Mouse (Mus musculus) olfactory bulb, adult 2 months (tissue): ENCODE results near the gene Kat5. TPM values are rescaled to one million over a fixed set of nuclear protein-coding genes. Genes with fewer than 3 reads are reported as not detected.

Experiments used
- H3K27ac ChIP-seq: fragments of 200-500 bp; 2 replicates; pipeline ENCODE4 v1.5.1; 2012; ENCODE audit warnings: low read depth, low read length; ENCODE audit not compliant: insufficient read depth
- H3K4me1 ChIP-seq: fragments of 200-500 bp; 2 replicates; pipeline ENCODE4 v1.6.1; 2012; ENCODE audit warnings: low read length; ENCODE audit not compliant: control insufficient read depth, insufficient read depth
- H3K4me3 ChIP-seq: fragments of 200-500 bp; 2 replicates; pipeline ENCODE4 v1.5.1; 2012; ENCODE audit warnings: mild to moderate bottlenecking, low read depth, low read length, moderate library complexity; ENCODE audit not compliant: insufficient read depth
- CTCF ChIP-seq: fragments of 200-500 bp; IDR thresholded peaks from 2 replicates; pipeline ENCODE4 v1.5.1; 2012; ENCODE audit warnings: low read depth, mild to moderate bottlenecking, low read length, moderate library complexity; ENCODE audit not compliant: insufficient read depth
- POLR2A ChIP-seq: fragments of 200-500 bp; IDR thresholded peaks from 2 replicates; pipeline ENCODE4 v1.6.1; 2012; ENCODE audit warnings: mild to moderate bottlenecking, low read depth, low read length, moderate library complexity; ENCODE audit not compliant: insufficient read depth
- WGBS: fragments of 180-500 bp; shearing (Covaris S2); methylation state at CpG from one replicate; pipeline ENCODE4 v1.1.7; 2018; 5-methylcytosine and 5-hydroxymethylcytosine counted together
- polyA plus RNA-seq: library from polyadenylated mRNA; stranded (reverse); fragments of >200 nt; gene quantifications from 2 replicates; pipeline ENCODE4 v1.2.4, GENCODE M21; 2012; ENCODE audit warnings: low replicate concordance; ENCODE audit not compliant: missing spikeins, insufficient read depth, insufficient read length

Gene Kat5
- polyA plus RNA-seq, 1 experiment, result not detected

DNA sequence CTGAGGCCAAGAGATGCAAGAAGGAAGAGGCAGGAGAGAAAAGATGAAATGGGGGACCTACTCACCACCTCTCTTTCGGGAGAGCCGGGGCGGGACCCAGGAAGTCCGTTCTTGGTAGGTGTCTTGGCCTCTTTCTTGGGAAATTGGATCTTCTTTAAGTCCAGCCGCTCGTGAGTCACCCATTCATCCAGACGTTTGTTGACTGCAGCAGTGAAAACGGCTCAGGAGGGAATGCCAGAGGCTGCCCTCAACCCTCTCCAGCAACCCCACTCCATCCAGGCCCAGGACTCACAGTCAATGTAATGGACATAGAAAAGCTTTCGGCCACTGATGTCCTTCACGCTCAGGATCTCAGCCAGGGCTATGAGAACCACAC, 878 bp downstream of the Kat5 start:
- WGBS, result 39% methylated on average over 10 of the region's 10 CpGs
- Histone ChIP-seq H3K4me3 (peak overlapping the region; percentile 67), H3K4me1 (peaks cover 18% of the 10 kb centered on the region), H3K27ac (no peak overlapping the region)
- no peak for TF ChIP-seq CTCF
- no peak for TF ChIP-seq POLR2A

DNA sequence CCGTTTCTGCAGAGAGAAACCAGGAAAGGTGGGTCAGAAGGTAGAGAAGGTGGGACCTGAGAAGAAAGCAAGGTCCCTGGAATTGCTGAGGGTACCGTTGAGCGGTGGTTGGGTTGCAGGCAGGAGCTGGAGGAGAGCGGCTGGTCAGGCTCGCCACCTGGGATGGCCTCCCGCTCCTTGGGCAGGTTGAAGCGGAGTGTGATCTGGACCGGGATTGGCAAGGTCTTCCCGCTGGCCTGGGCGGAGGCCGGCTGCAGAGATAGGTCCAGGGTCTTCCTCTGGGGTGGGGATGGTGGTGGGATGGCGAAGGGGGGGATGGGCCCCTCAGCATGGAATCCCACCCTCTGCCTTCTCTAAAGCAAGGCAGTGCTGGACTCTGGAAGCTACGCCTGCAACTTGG, 1.3 kb downstream of the Kat5 start:
- no peak overlapping the region for H3K27ac ChIP-seq
- H3K4me3 ChIP-seq, result peak overlapping the region; percentile 67
- TF ChIP-seq POLR2A, result no peak
- TF ChIP-seq CTCF, result no peak
- peaks cover 22% of the 10 kb centered on the region for H3K4me1 ChIP-seq
- WGBS, result 95% methylated on average over 13 of the region's 13 CpGs

DNA sequence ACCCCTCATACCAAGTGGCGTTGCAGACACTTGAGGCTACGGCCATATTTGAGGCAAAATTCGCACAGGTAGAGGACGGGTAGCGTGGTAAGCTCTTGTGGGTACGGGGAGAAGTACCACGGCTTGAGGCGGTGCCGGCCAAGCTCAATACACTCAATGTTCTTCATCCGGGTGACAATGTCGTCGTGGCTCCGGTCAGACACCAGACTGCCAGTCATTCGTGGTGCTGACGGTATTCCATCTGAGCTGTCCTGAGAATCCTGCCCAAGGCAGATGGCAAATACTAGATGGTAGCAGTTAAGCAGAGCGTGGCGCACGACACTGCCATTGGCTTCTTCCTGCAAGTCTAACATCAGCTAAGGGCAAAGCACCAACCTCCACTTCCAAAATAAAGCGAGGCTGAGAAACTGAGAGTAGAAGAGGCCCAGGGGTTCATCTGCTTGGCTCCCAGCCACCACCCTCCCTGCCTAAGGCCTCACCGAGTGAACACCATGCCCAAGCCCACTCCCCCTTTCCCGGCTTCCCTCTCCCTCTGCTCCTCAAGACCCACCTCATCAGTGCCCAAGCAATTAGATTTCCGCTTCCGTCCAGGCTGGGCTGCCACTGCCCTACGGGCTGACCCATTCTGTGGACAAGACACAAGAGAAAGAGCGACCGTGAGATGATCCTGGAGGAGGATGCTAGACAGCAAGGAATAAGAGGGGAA, 2.2 kb downstream of the Kat5 start:
- 90% methylated on average over 26 of the region's 26 CpGs for WGBS
- Histone ChIP-seq H3K4me3 (no peak overlapping the region), H3K4me1 (peaks cover 27% of the 10 kb centered on the region), H3K27ac (no peak overlapping the region)
- TF ChIP-seq POLR2A (no peak), CTCF (no peak)

DNA sequence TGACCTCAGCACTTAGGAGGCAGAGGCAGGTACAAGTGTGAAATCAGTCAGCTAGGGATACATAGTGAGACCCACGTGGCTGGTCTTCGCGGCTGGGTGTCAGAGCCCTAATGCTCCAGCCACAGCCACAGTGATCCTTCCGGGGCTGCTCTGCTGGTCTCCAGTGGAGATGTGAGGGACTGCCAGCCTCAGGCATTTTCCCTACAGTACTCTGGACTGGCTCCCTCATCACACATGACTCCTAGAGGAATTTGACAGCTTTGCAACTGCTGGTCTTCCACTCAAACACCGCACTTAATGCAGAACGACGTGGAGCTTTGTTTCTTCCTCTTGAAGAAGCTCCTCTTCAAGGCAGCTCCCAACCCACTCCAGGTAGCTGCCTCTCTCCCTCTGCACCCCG, 3.8 kb downstream of the Kat5 start:
- Histone ChIP-seq H3K4me3 (no peak overlapping the region), H3K27ac (no peak overlapping the region), H3K4me1 (peaks cover 31% of the 10 kb centered on the region)
- WGBS, result 81% methylated on average over 8 of the region's 8 CpGs
- TF ChIP-seq CTCF (no peak), POLR2A (no peak)

DNA sequence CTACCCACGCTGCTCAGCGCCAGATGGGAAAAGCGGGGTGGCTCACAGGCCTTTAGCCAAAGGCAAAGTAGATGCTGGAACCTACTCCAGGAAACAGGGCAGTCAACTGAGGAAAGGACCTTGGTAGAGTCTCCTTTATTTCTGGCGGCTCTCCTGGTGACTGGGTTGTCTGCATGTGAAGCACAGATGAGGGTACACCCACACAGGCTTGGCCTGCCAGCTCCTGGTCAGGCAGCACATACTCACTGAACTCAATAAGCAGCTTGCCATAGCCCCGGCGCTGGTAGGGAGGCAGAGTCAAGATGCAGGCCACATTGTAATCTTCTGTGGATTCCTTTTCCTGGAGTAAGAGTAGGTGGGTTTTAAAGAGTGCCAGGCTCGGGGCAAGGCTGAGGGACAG, 4.9 kb downstream of the Kat5 start:
- H3K27ac ChIP-seq, result no peak overlapping the region
- TF ChIP-seq CTCF, result no peak
- TF ChIP-seq POLR2A, result no peak
- peaks cover 29% of the 10 kb centered on the region for H3K4me1 ChIP-seq
- no peak overlapping the region for H3K4me3 ChIP-seq
- 86% methylated on average over 7 of the region's 7 CpGs for WGBS

DNA sequence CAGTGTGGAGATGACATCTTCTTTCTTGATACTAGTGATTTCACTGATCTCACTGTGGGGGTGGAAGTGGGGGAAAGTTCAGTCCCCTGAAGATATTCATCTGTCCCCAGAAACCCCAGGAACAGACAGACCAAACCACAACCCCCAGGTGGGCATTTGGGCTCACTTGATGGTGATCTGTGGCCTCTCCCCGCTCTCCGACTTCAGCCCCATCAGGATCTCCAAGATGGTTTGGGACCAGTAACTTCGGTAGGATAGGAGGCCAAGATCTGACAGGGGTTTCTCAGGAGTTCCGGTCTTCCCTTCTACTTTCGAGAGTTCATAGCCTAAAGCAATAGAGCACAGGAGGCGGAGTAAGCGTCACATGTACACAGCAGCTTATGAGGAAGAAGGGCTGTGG, 6.4 kb downstream of the Kat5 start:
- WGBS, result 83% methylated on average over 7 of the region's 7 CpGs

DNA sequence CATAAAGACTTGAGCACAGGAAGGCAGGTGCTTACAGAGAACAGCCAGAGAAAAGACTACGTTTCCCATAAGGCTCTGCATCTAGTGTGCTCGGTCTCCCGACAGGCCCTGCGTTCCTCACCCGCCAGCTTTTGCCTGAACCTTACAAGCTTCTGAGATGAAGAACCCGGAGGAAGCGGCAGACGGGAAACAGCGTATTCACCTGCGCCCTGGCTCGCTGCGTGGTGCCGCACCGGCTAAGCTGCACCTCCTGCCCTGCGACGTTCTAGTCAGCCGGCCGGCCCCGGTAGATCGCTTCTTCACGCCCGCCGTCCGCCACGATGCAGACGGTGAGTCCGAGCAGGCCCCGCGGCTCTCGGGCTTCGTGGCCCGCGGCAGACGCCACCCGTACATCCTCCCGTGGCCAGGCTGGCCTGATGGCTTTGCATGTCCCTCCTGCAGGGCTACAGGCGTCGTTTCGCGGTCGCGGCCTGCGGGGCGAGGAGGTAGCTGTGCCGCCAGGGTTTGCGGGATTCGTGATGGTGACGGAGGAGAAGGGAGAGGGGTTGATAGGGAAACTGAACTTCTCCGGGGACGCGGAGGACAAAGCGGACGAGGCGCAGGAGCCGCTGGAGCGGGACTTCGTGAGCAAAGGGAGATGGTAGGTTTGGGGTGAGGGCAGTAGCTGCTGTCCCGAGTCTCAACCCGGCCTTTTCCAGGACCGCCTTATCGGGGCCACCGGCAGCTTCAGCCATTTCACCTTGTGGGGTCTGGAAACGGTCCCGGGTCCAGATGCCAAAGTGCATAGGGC, 8.1 kb downstream of the Kat5 start, which contains the start of gene Rnaseh2c:
Gene Rnaseh2c (plus strand): TSS at position 122 of the 790 bp plus-strand sequence.
- WGBS, result under 1% methylated on average over 57 of the region's 64 CpGs
- Histone ChIP-seq H3K4me3 (peak within 1 kb of the TSS; percentile 84), H3K27ac (peak within 1 kb of the TSS; percentile 50; the same call in 1 of the 2 replicates), H3K4me1 (peaks cover 13% of the 10 kb centered on the region)
- TF ChIP-seq CTCF, result no peak
- TF ChIP-seq POLR2A, result no peak; the same call in 1 of the 2 replicates

More for the DNA sequence above, 6.4 kb downstream of the Kat5 start:
- TF ChIP-seq POLR2A, result no peak
- Histone ChIP-seq H3K27ac (no peak overlapping the region), H3K4me1 (peaks cover 21% of the 10 kb centered on the region), H3K4me3 (no peak overlapping the region)

DNA sequence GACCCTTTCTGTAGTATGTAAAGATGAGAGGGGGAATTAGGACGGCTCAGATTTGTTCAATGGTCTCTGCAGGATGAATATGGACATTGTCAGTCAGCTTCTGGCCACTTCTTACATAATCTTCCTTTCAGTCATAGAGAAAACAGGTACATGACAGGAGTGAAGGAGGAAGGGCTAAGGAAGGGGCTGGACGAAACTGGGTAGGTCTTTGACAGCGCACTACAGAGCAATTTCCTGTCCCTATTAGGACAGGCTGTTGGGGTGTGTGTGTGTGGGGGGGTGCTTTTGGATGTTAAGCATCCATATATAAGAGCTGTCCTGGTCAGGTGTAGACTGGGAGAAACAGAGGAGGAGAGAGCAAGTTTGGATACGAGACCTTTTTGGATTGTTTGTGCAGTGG, 10.8 kb downstream of the Kat5 start:
- Histone ChIP-seq H3K4me1 (peaks cover 13% of the 10 kb centered on the region), H3K27ac (no peak overlapping the region), H3K4me3 (no peak overlapping the region)
- no peak for TF ChIP-seq CTCF
- TF ChIP-seq POLR2A, result no peak
- 72% methylated on average over 4 of the region's 4 CpGs for WGBS

DNA sequence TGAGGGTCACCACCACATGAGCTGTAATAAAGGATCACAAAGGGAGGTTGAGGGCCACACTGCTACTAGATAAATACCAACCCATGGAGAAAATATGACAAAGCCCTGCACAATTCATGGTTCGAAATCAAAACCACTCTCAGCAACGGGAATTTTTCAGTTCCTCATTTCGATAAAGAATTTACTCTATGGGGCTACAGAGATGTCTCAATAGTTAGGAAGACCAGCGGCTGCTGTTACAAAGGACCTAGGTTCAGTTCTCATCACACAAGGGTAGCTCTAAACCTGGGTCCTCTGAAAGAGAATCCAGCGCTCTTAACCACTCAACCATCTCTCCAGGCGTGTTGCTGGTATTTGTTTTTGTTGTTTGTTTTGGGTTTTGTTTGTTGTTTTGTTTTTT, 18.1 kb downstream of the Kat5 start:
- TF ChIP-seq CTCF (no peak), POLR2A (no peak)
- 93% methylated on average over 6 of the region's 6 CpGs for WGBS
- H3K4me3 ChIP-seq, result no peak overlapping the region
- H3K27ac ChIP-seq, result no peak overlapping the region
- no peaks in the 10 kb centered on the region for H3K4me1 ChIP-seq

DNA sequence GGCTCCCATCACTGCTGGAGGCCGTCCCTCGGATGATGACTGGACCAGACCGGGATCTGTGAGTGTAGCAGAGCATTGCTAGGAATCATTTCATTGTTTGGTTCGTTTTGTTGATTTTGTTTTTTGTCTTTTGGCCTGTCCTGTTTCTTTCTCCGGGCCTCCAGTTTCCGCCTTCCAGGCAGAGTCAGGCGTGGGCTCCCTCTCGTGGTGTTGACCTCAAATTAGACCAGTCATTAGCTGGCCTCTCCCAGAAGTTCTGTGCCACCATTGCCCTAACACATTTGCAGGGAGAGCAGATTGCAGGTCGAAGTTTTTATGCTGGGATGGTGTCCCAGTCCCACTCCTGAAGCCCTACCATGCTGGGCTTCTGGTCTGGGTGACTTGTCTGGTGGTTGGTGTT, 20.9 kb downstream of the Kat5 start:
- Histone ChIP-seq H3K4me3 (no peak overlapping the region), H3K27ac (no peak overlapping the region), H3K4me1 (no peaks in the 10 kb centered on the region)
- WGBS, result 70% methylated on average over 9 of the region's 9 CpGs
- TF ChIP-seq CTCF (no peak), POLR2A (no peak)
